Mouse (Mus musculus): ENCODE measurements around the gene Olfr972.
"Not testable (repeated sequence)": the region's sequence is repeated elsewhere in the genome, so short reads cannot be mapped to it uniquely, and the experiment has no call there.

Olfr972 gene

DNA sequence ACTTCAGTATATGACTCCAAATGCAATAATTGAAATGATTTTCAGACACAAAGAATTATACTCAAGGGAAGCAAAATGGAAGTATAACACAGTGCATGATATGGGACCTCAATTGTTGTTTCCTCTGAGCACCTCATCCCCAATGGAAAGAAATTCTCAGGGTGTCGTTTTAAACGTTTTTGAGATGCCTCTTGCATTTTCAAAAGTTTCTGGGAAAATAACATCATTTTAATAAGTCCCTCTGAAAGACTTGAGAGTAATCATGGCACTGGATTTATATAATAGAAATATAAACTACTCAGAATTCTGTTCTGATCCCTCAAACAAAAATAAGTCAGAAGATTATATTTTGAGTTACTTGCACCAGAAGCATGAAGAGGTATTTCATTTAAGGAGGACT is at the start of gene Olfr972:
TSS of gene Olfr972 (plus strand) at position 301 of the 400 bp plus-strand sequence.
- no peak for DNase-seq (ENCODE audit: low read depth, low spot score)

DNA sequence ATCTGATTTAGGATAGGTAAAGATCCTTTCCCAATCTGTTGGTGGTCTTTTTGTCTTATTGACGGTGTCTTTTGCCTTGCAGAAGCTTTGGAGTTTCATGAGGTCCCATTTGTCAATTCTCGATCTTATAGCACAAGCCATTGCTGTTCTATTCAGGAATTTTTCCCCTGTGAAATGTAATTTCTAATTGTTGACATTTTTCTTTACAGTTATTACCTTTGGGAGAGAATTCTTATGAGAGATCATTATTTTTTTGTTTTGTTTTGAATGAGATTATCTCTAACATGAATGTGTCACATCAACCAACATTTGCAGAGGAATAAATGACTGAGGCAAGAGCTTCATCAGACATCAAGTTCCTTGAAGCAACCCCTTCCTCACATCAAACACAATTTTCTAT is 29.6 kb upstream of the Olfr972 start, which contains the start of gene Olfr971:
TSS of gene Olfr971 (plus strand) at position 301 of the 400 bp plus-strand sequence.
- not testable (repeated sequence) for DNase-seq (ENCODE audit: low read depth, low spot score)

DNA sequence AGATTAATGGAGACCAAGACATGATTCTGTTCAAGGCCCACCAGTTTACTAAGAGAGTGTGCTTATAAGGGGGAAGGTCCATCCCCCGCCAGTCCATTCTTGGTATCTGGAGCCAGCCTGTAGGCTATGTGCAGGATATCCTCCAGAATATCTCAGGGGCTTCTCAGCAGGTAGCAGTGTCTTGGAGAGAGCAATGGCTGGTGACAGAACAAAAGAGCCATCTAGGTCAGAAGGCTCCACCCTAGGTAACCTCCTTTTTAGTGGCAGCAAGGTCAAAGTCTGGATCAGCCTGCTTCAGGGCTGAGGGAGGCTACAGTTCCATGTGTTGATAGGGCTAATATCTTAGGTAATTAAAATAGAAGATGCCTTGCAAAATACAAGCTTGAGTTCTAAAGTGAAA is 5.8 kb downstream of the Olfr972 start:
- DNase-seq (ENCODE audit: low read depth, low spot score): not testable (repeated sequence)

DNA sequence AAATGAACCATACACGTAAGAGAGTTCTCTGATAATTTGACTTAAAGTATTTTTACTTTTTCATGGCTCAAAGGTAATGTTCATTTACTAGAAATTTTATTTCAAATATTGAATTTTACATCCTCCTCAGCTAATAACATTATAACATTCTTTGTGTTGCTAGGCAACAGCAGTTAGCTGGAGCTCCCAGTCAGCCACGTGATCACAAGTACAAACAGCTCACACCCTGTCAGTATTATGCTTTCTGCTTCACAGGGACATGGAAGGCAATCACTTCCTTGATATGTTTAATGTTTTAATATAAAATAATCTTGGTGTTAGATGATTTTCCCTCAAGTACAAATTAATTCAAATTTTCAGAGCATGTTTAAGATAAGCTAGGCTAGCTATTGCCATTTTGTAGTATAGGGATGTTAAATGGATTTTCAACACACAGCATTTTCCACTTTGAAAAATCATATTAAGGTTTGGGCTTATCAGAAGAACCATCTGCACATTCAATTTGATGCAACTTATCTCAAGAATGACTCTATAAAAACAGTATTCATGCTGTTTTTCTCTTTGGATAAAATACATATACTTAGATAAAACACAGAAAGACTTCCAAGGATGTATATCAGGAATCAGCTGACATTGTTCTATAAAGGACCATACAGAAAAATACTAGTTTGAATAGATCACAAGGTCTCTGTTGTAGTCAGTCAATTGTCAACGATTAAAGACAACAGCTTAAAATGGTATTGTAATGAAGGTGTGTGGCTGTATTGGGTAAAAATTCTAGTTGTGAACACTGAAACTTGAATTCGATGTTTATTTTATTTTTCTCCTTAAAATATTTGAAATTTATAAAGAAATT is 11.5 kb downstream of the Olfr972 start:
- not testable (repeated sequence) for DNase-seq (ENCODE audit: low read depth, low spot score)

DNA sequence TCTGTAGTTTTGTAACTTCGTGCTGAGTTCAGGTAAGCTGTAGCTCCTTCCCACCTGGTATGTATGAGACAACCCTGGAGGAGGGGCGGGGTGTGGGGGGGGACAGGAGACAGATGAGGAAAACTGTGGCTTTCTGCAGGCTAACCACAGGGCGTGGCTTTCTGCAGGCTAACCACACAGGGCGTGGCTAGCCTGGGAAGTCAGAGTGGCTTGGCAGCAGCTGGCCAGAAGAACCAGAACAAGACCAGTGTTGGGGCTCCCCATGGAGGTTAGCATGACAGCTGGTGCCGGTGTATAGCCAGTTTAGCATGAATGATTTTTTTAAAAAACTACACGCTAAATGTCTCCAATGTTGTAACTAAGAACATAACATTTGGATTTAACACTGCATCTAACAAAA is 38.9 kb downstream of the Olfr972 start:
- DNase-seq (ENCODE audit: low read depth, low spot score): no peak

DNA sequence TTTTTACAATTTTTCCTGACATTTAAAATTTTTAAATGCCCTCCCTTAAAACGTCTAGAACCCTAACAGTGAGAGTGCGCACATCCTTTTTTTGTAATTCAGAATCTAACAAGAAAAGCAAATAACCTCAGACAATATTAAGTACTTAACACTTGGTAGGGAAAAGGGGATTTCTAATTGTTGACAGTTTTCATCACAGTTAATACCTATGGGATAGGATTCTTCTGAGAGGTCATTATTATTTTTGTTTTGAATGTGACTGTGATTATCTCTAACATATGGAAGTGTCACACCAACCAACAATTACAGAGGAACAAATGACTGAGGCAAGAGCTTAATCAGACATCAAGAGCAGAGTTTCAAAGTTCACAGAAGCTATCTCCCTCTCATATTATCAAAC is 40.8 kb downstream of the Olfr972 start, which contains the start of gene Olfr229:
TSS of gene Olfr229 (plus strand) at position 301 of the 400 bp plus-strand sequence.
- DNase-seq (ENCODE audit: low read depth, low spot score): no peak

DNA sequence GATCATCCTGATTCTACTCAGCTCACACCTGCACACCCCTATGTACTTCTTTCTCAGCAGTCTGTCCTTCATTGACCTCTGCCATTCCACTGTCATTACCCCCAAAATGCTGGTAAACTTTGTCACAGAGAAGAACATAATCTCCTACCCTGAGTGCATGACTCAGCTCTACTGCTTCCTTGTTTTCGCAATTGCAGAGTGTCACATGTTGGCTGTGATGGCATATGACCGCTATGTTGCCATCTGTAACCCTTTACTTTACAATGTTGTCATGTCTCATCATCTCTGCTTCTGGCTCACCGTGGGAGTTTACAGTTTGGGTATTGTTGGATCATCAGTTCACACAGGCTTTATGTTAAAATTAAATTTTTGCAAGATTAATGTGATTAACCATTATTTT is 43.7 kb downstream of the Olfr972 start:
- DNase-seq (ENCODE audit: low read depth, low spot score): no peak

All from A20 (cell line).